Mouse (Mus musculus) heart, adult 2 months (tissue): ENCODE results near the gene Hcls1.

Experiments used
- CTCF ChIP-seq: fragments of 200-600 bp; IDR thresholded peaks from 2 replicates; pipeline ENCODE4 v1.8.1; 2022; ENCODE audit warnings: antibody characterized with exemption, mild to moderate bottlenecking, moderate library complexity
- POLR2A ChIP-seq: fragments of 200-500 bp; IDR thresholded peaks from 2 replicates; pipeline ENCODE4 v1.6.1; 2011; ENCODE audit warnings: mild to moderate bottlenecking, low read depth, low read length, control low read depth; ENCODE audit not compliant: insufficient read depth

GRCm38 (mm10) chr16:36931976-36932375 lies 2.8 kb upstream of the Hcls1 start:
- TF ChIP-seq CTCF (no peak), POLR2A (no peak)
